Mouse (Mus musculus) midbrain, embryonic 10.5 days (tissue): ENCODE results near the gene Lypd6. TPM values are rescaled to one million over a fixed set of nuclear protein-coding genes. Genes with fewer than 3 reads are reported as not detected.

Experiments
- DNase-seq: peaks from one replicate; pipeline ENCODE4 v3.0.0-alpha.2; 2017; ENCODE audit warnings: low spot score
- H3K27ac ChIP-seq: fragments of 300-500 bp; sonication (generic); replicated peaks from 2 replicates; pipeline ENCODE4 v1.5.1; 2016; ENCODE audit warnings: mild to moderate bottlenecking
- H3K27me3 ChIP-seq: fragments of 300-500 bp; sonication (generic); 2 replicates; pipeline ENCODE4 v1.6.1; 2016; ENCODE audit warnings: low read depth, mild to moderate bottlenecking; ENCODE audit not compliant: poor library complexity, severe bottlenecking
- H3K36me3 ChIP-seq: fragments of 300-500 bp; sonication (generic); 2 replicates; pipeline ENCODE4 v1.6.1; 2016; ENCODE audit warnings: mild to moderate bottlenecking, moderate library complexity
- H3K4me1 ChIP-seq: fragments of 300-500 bp; sonication (generic); 2 replicates; pipeline ENCODE4 v1.6.1; 2016
- H3K4me3 ChIP-seq: fragments of 300-500 bp; sonication (generic); 2 replicates; pipeline ENCODE4 v1.5.1; 2016; ENCODE audit warnings: mild to moderate bottlenecking, moderate library complexity
- H3K9me3 ChIP-seq: fragments of 300-500 bp; sonication (generic); replicated peaks from 2 replicates; pipeline ENCODE4 v1.6.1; 2016; ENCODE audit warnings: mild to moderate bottlenecking
- WGBS: fragments of 180-500 bp; shearing (Covaris S2); methylation state at CpG from one replicate; pipeline ENCODE4 v1.1.7; 2016; 5-methylcytosine and 5-hydroxymethylcytosine counted together
- polyA plus RNA-seq: library from polyadenylated mRNA; unstranded; fragments of >200 nt; fragmentation: Nextera tagmentation; extraction: Ambion mirVana; gene quantifications from 2 replicates; pipeline ENCODE4 v1.2.1, GENCODE M21; 2016

Gene Lypd6
- 4.3 and 5.2 TPM in 2 replicates for polyA plus RNA-seq

GRCm38 (mm10) chr2:50066246-50066967 is at the start of gene Lypd6:
Lypd6 (plus strand) TSS chr2:50066429.
- Histone ChIP-seq H3K27ac (peak within 1 kb of the TSS; percentile 81), H3K4me1 (peaks cover 24% of the 10 kb centered on the region), H3K9me3 (no peaks in the 10 kb centered on the region), H3K36me3 (no peaks in the 10 kb centered on the region), H3K4me3 (peak within 1 kb of the TSS; percentile 77), H3K27me3 (peaks cover 46% of the 10 kb centered on the region)
- WGBS, result under 1% methylated on average over 76 of the region's 76 CpGs
- peak; percentile 84 for DNase-seq

- Histone ChIP-seq H3K36me3 (no peaks in the 10 kb centered on the region), H3K27me3 (no peaks in the 10 kb centered on the region), H3K9me3 (no peaks in the 10 kb centered on the region), H3K27ac (no peak overlapping the region), H3K4me3 (no peak overlapping the region), H3K4me1 (peaks cover 5% of the 10 kb centered on the region; the same call in 1 of the 2 replicates)
- 93% methylated on average over 1 of the region's 1 CpGs for WGBS
- DNase-seq, result no peak
Observed at GRCm38 (mm10) chr2:50019477-50019876, 46.8 kb upstream of the Lypd6 start.

GRCm38 (mm10) chr2:50025549-50025948 is 40.7 kb upstream of the Lypd6 start:
- no peak overlapping the region for H3K4me3 ChIP-seq
- no peaks in the 10 kb centered on the region for H3K36me3 ChIP-seq
- H3K27ac ChIP-seq, result no peak overlapping the region
- no peak for DNase-seq
- 92% methylated on average over 5 of the region's 5 CpGs for WGBS
- H3K27me3 ChIP-seq, result no peaks in the 10 kb centered on the region
- H3K9me3 ChIP-seq, result no peaks in the 10 kb centered on the region
- H3K4me1 ChIP-seq, result 0 out of 2 replicates have a peak, but pooled peaks cover under 1% of the 10 kb centered on the region

GRCm38 (mm10) chr2:50028930-50029329 is 37.3 kb upstream of the Lypd6 start:
- no peak overlapping the region for H3K4me3 ChIP-seq
- no peaks in the 10 kb centered on the region for H3K9me3 ChIP-seq
- H3K4me1 ChIP-seq, result no peaks in the 10 kb centered on the region
- no peaks in the 10 kb centered on the region for H3K27me3 ChIP-seq
- no peaks in the 10 kb centered on the region for H3K36me3 ChIP-seq
- WGBS, result 80% methylated on average over 8 of the region's 8 CpGs
- no peak overlapping the region for H3K27ac ChIP-seq
- DNase-seq, result no peak

- no peaks in the 10 kb centered on the region for H3K27me3 ChIP-seq
- no peaks in the 10 kb centered on the region for H3K9me3 ChIP-seq
- DNase-seq, result no peak
- no peaks in the 10 kb centered on the region for H3K36me3 ChIP-seq
- no peak overlapping the region for H3K27ac ChIP-seq
- 68% methylated on average over 7 of the region's 7 CpGs for WGBS
- peaks cover 9% of the 10 kb centered on the region for H3K4me1 ChIP-seq
- H3K4me3 ChIP-seq, result no peak overlapping the region
Observed at GRCm38 (mm10) chr2:50044170-50044870, 21.9 kb upstream of the Lypd6 start.

- Histone ChIP-seq H3K9me3 (no peaks in the 10 kb centered on the region), H3K4me3 (no peak overlapping the region), H3K4me1 (peaks cover 9% of the 10 kb centered on the region), H3K36me3 (no peaks in the 10 kb centered on the region), H3K27me3 (no peaks in the 10 kb centered on the region), H3K27ac (no peak overlapping the region)
- 74% methylated on average over 7 of the region's 7 CpGs for WGBS
- no peak for DNase-seq
Observed at GRCm38 (mm10) chr2:50044871-50045470, 21.3 kb upstream of the Lypd6 start.

- Histone ChIP-seq H3K27ac (no peak overlapping the region), H3K4me1 (peaks cover 9% of the 10 kb centered on the region), H3K36me3 (no peaks in the 10 kb centered on the region), H3K9me3 (no peaks in the 10 kb centered on the region), H3K27me3 (no peaks in the 10 kb centered on the region), H3K4me3 (no peak overlapping the region)
- WGBS, result 88% methylated on average over 4 of the region's 4 CpGs
- no peak for DNase-seq
Observed at GRCm38 (mm10) chr2:50045841-50046240, 20.4 kb upstream of the Lypd6 start.

- no peak overlapping the region for H3K4me3 ChIP-seq
- H3K4me1 ChIP-seq, result peaks cover 9% of the 10 kb centered on the region
- no peak for DNase-seq
- H3K36me3 ChIP-seq, result no peaks in the 10 kb centered on the region
- H3K27ac ChIP-seq, result no peak overlapping the region
- H3K9me3 ChIP-seq, result no peaks in the 10 kb centered on the region
- H3K27me3 ChIP-seq, result no peaks in the 10 kb centered on the region
Observed at GRCm38 (mm10) chr2:50048442-50048841, 17.8 kb upstream of the Lypd6 start.

GRCm38 (mm10) chr2:50053893-50054292 is 12.3 kb upstream of the Lypd6 start:
- no peaks in the 10 kb centered on the region for H3K4me1 ChIP-seq
- no peak overlapping the region for H3K4me3 ChIP-seq
- no peaks in the 10 kb centered on the region for H3K36me3 ChIP-seq
- no peaks in the 10 kb centered on the region for H3K9me3 ChIP-seq
- no peak overlapping the region for H3K27ac ChIP-seq
- DNase-seq, result no peak
- 85% methylated on average over 1 of the region's 1 CpGs for WGBS
- H3K27me3 ChIP-seq, result no peaks in the 10 kb centered on the region

- peak overlapping the region; percentile 81 for H3K27ac ChIP-seq
Observed at GRCm38 (mm10) chr2:50065902-50066245, 355 bp upstream of the Lypd6 start.

GRCm38 (mm10) chr2:50066968-50067315 is 713 bp downstream of the Lypd6 start:
- Histone ChIP-seq H3K9me3 (no peaks in the 10 kb centered on the region), H3K27me3 (peaks cover 46% of the 10 kb centered on the region), H3K27ac (peak overlapping the region; percentile 81), H3K4me1 (peaks cover 24% of the 10 kb centered on the region), H3K36me3 (no peaks in the 10 kb centered on the region), H3K4me3 (peak overlapping the region; percentile 77)
- WGBS, result 3% methylated on average over 9 of the region's 9 CpGs
- no peak for DNase-seq

More at GRCm38 (mm10) chr2:50065902-50066245, 355 bp upstream of the Lypd6 start:
- peaks cover 46% of the 10 kb centered on the region for H3K27me3 ChIP-seq
- H3K4me1 ChIP-seq, result peaks cover 24% of the 10 kb centered on the region
- no peak for DNase-seq
- H3K9me3 ChIP-seq, result no peaks in the 10 kb centered on the region
- peak overlapping the region; percentile 77 for H3K4me3 ChIP-seq
- H3K36me3 ChIP-seq, result no peaks in the 10 kb centered on the region
- WGBS, result 0% methylated on average over 14 of the region's 14 CpGs

- Histone ChIP-seq H3K9me3 (no peaks in the 10 kb centered on the region), H3K27ac (no peak overlapping the region), H3K4me3 (no peak overlapping the region), H3K27me3 (peaks cover 41% of the 10 kb centered on the region), H3K36me3 (no peaks in the 10 kb centered on the region), H3K4me1 (peaks cover 24% of the 10 kb centered on the region)
- 85% methylated on average over 13 of the region's 13 CpGs for WGBS
- no peak for DNase-seq
Observed at GRCm38 (mm10) chr2:50069571-50070295, 3.5 kb downstream of the Lypd6 start.
